Mouse (Mus musculus) embryonic facial prominence, embryonic 14.5 days (tissue): Measurements from ENCODE around the gene Slc38a3. TPM values are rescaled to one million over a fixed set of nuclear protein-coding genes. Genes with fewer than 3 reads are reported as not detected.

Source experiments
- ATAC-seq: fragments of 200-750 bp; cut with Nextera tagmentation; 2 replicates; pipeline ENCODE4 v1.8.0; 2017; ENCODE audit warnings: low read depth, moderate number of reproducible peaks, moderate TSS enrichment
- DNase-seq: peaks from one replicate; pipeline ENCODE4 v3.0.0-alpha.2; 2015; ENCODE audit warnings: low spot score
- H3K27ac ChIP-seq: fragments of 300-500 bp; sonication (generic); replicated peaks from 2 replicates; pipeline ENCODE4 v1.5.1; 2014; ENCODE audit warnings: low read depth, mild to moderate bottlenecking, low read length, moderate library complexity
- H3K27me3 ChIP-seq: fragments of 300-500 bp; sonication (generic); replicated peaks from 2 replicates; pipeline ENCODE4 v1.6.1; 2014; ENCODE audit warnings: low read length; ENCODE audit not compliant: control insufficient read depth, insufficient read depth
- H3K36me3 ChIP-seq: fragments of 300-500 bp; sonication (generic); 2 replicates; pipeline ENCODE4 v1.6.1; 2014; ENCODE audit warnings: low read length, mixed read lengths; ENCODE audit not compliant: control insufficient read depth, insufficient read depth
- H3K4me1 ChIP-seq: fragments of 300-500 bp; sonication (generic); 2 replicates; pipeline ENCODE4 v1.6.1; 2014; ENCODE audit warnings: antibody characterized with exemption, low read length; ENCODE audit not compliant: control insufficient read depth, insufficient read depth
- H3K4me2 ChIP-seq: fragments of 300-500 bp; sonication (generic); 2 replicates; pipeline ENCODE4 v1.6.1; 2014; ENCODE audit warnings: low read depth, mild to moderate bottlenecking, low read length, moderate library complexity, mixed read lengths
- H3K4me3 ChIP-seq: fragments of 300-500 bp; sonication (generic); 2 replicates; pipeline ENCODE4 v1.5.1; 2014; ENCODE audit warnings: low read depth, mild to moderate bottlenecking, low read length
- H3K9ac ChIP-seq: fragments of 300-500 bp; sonication (generic); 2 replicates; pipeline ENCODE4 v1.6.1; 2014; ENCODE audit warnings: low read depth, mild to moderate bottlenecking, low read length, moderate library complexity, mixed read lengths
- H3K9me3 ChIP-seq: fragments of 300-500 bp; sonication (generic); 2 replicates; pipeline ENCODE4 v1.6.1; 2016; ENCODE audit warnings: low read length; ENCODE audit not compliant: control insufficient read depth
- WGBS: fragments of 180-500 bp; shearing (Covaris S2); extraction: QIAGEN DNeasy Blood & Tissue Kit; methylation state at CpG from one replicate; pipeline ENCODE4 v1.1.7; 2014; 5-methylcytosine and 5-hydroxymethylcytosine counted together
- polyA plus RNA-seq: library from polyadenylated mRNA; unstranded; fragments of >200 nt; fragmentation: Nextera tagmentation; extraction: Ambion mirVana; gene quantifications from 2 replicates; pipeline ENCODE4 v1.2.1, GENCODE M21; 2014

Slc38a3 gene
- polyA plus RNA-seq, result 7.0 and 7.8 TPM in 2 replicates

- no peaks in the 10 kb centered on the region for H3K36me3 ChIP-seq
- WGBS, result 83% methylated on average over 9 of the region's 9 CpGs
- H3K27me3 ChIP-seq, result peaks cover 23% of the 10 kb centered on the region
- DNase-seq (no peak), ATAC-seq (no peak)
- H3K4me1 ChIP-seq, result peaks cover 12% of the 10 kb centered on the region
- no peak within 1 kb of the TSS for H3K9ac ChIP-seq
- H3K4me2 ChIP-seq, result no peak within 1 kb of the TSS
- H3K9me3 ChIP-seq, result no peaks in the 10 kb centered on the region
- H3K27ac ChIP-seq, result no peak within 1 kb of the TSS; the same call in 1 of the 2 replicates
- no peak within 1 kb of the TSS for H3K4me3 ChIP-seq
These were observed at the start of gene Slc38a3 for GRCm38 (mm10) chr9:107669480-107669945. Slc38a3 (minus strand) TSS chr9:107669530.

GRCm38 (mm10) chr9:107716951-107717350 lies 47.6 kb upstream of the Slc38a3 start:
- no peak overlapping the region for H3K4me3 ChIP-seq
- no peaks in the 10 kb centered on the region for H3K9me3 ChIP-seq
- peak overlapping the region; percentile 74 for H3K27ac ChIP-seq
- H3K27me3 ChIP-seq, result no peaks in the 10 kb centered on the region
- ATAC-seq (peak; percentile 20; the same call in 1 of the 2 replicates), DNase-seq (peak; percentile 78)
- peaks cover 53% of the 10 kb centered on the region for H3K4me1 ChIP-seq
- 0 out of 2 replicates have a peak overlapping the region, but pooled peaks have one; percentile 5 for H3K4me2 ChIP-seq
- H3K36me3 ChIP-seq, result no peaks in the 10 kb centered on the region
- 11% methylated on average over 4 of the region's 6 CpGs for WGBS
- no peak overlapping the region for H3K9ac ChIP-seq

GRCm38 (mm10) chr9:107715632-107716031 lies 46.3 kb upstream of the Slc38a3 start:
- Histone ChIP-seq H3K4me3 (no peak overlapping the region), H3K4me1 (peaks cover 49% of the 10 kb centered on the region), H3K9ac (no peak overlapping the region), H3K27ac (0 out of 2 replicates have a peak overlapping the region, but pooled peaks have one; percentile 92), H3K27me3 (no peaks in the 10 kb centered on the region), H3K4me2 (no peak overlapping the region), H3K9me3 (no peaks in the 10 kb centered on the region), H3K36me3 (no peaks in the 10 kb centered on the region)
- WGBS, result 85% methylated on average over 2 of the region's 2 CpGs
- ATAC-seq (no peak), DNase-seq (no peak)

- H3K36me3 ChIP-seq, result no peaks in the 10 kb centered on the region
- H3K4me3 ChIP-seq, result no peak overlapping the region
- ATAC-seq, result peak; percentile 74
- peaks cover 54% of the 10 kb centered on the region for H3K4me1 ChIP-seq
- H3K9ac ChIP-seq, result peak overlapping the region; percentile 20; the same call in 1 of the 2 replicates
- no peaks in the 10 kb centered on the region for H3K9me3 ChIP-seq
- H3K27ac ChIP-seq, result peak overlapping the region; percentile 92
- 8% methylated on average over 12 of the region's 12 CpGs for WGBS
- DNase-seq, result peak; percentile 95
- H3K27me3 ChIP-seq, result no peaks in the 10 kb centered on the region
- H3K4me2 ChIP-seq, result peak overlapping the region; percentile 20
These were observed 45.1 kb upstream of the Slc38a3 start for GRCm38 (mm10) chr9:107714221-107714952.

GRCm38 (mm10) chr9:107709697-107710483 lies 40.6 kb upstream of the Slc38a3 start, which contains the start of gene Sema3f:
Sema3f (minus strand) TSS chr9:107710475.
- H3K4me3 ChIP-seq, result peak within 1 kb of the TSS; percentile 92
- peaks cover 11% of the 10 kb centered on the region for H3K36me3 ChIP-seq
- 2% methylated on average over 17 of the region's 86 CpGs for WGBS
- peak within 1 kb of the TSS; percentile 95 for H3K9ac ChIP-seq
- peak within 1 kb of the TSS; percentile 92 for H3K4me2 ChIP-seq
- peaks cover 42% of the 10 kb centered on the region for H3K4me1 ChIP-seq
- H3K27me3 ChIP-seq, result no peaks in the 10 kb centered on the region
- H3K27ac ChIP-seq, result peak within 1 kb of the TSS; percentile 86
- ATAC-seq, result peak; percentile 87
- H3K9me3 ChIP-seq, result no peaks in the 10 kb centered on the region
- DNase-seq, result peak; percentile 94

- Histone ChIP-seq H3K27me3 (no peaks in the 10 kb centered on the region), H3K4me2 (peak overlapping the region; percentile 92), H3K9ac (peak overlapping the region; percentile 95), H3K9me3 (no peaks in the 10 kb centered on the region), H3K36me3 (peaks cover 17% of the 10 kb centered on the region), H3K27ac (peak overlapping the region; percentile 86), H3K4me1 (peaks cover 39% of the 10 kb centered on the region), H3K4me3 (peak overlapping the region; percentile 92)
- no peak for ATAC-seq
- no peak for DNase-seq
- 0% methylated on average over 17 of the region's 55 CpGs for WGBS
These were observed 39.9 kb upstream of the Slc38a3 start for GRCm38 (mm10) chr9:107709096-107709696.

- peaks cover 39% of the 10 kb centered on the region for H3K4me1 ChIP-seq
- DNase-seq, result no peak
- H3K36me3 ChIP-seq, result peaks cover 24% of the 10 kb centered on the region
- peak overlapping the region; percentile 86 for H3K27ac ChIP-seq
- H3K4me3 ChIP-seq, result peak overlapping the region; percentile 92
- WGBS, result 2% methylated on average over 21 of the region's 21 CpGs
- peak overlapping the region; percentile 95 for H3K9ac ChIP-seq
- peak overlapping the region; percentile 92 for H3K4me2 ChIP-seq
- H3K9me3 ChIP-seq, result no peaks in the 10 kb centered on the region
- no peaks in the 10 kb centered on the region for H3K27me3 ChIP-seq
- no peak for ATAC-seq
These were observed 39.2 kb upstream of the Slc38a3 start for GRCm38 (mm10) chr9:107708439-107709095.
